Mouse (Mus musculus): Measurements from ENCODE around the gene Gpc5. TPM values are rescaled to one million over a fixed set of nuclear protein-coding genes. Genes with fewer than 3 reads are reported as not detected.

Gene Gpc5
- polyA plus RNA-seq, 1 experiment = not detected

GRCm38 (mm10) chr14:115580466-115581255 is 488.6 kb downstream of the Gpc5 start:
- Histone ChIP-seq H3K27ac (ENCODE audit: insufficient read depth, low read length) (no peak overlapping the region), H3K4me3 (ENCODE audit: insufficient read depth, low read length) (no peak overlapping the region), H3K4me1 (ENCODE audit: control insufficient read depth, insufficient read depth, low read length) (no peaks in the 10 kb centered on the region)
- TF ChIP-seq CTCF (IDR thresholded peaks at IDR 0.05; ENCODE audit: borderline replicate concordance, insufficient read depth, low read length) (no peak), POLR2A (IDR thresholded peaks at IDR 0.05; ENCODE audit: low read depth, low read length) (no peak)

- Histone ChIP-seq H3K4me1 (ENCODE audit: control insufficient read depth, insufficient read depth, low read length) (no peaks in the 10 kb centered on the region), H3K4me3 (ENCODE audit: insufficient read depth, low read length) (no peak overlapping the region), H3K27ac (ENCODE audit: insufficient read depth, low read length) (no peak overlapping the region)
- TF ChIP-seq POLR2A (IDR thresholded peaks at IDR 0.05; ENCODE audit: low read depth, low read length) (no peak), CTCF (IDR thresholded peaks at IDR 0.05; ENCODE audit: borderline replicate concordance, insufficient read depth, low read length) (no peak)
These were observed 489.2 kb downstream of the Gpc5 start for GRCm38 (mm10) chr14:115581256-115581633.

GRCm38 (mm10) chr14:115600259-115601029 is 508.4 kb downstream of the Gpc5 start:
- Histone ChIP-seq H3K27ac (ENCODE audit: insufficient read depth, low read length) (no peak overlapping the region), H3K4me3 (ENCODE audit: insufficient read depth, low read length) (no peak overlapping the region), H3K4me1 (ENCODE audit: control insufficient read depth, insufficient read depth, low read length) (no peaks in the 10 kb centered on the region)
- TF ChIP-seq CTCF (IDR thresholded peaks at IDR 0.05; ENCODE audit: borderline replicate concordance, insufficient read depth, low read length) (no peak), POLR2A (IDR thresholded peaks at IDR 0.05; ENCODE audit: low read depth, low read length) (no peak)

- no peak overlapping the region for H3K27ac ChIP-seq (ENCODE audit: insufficient read depth, low read length)
- TF ChIP-seq CTCF (IDR thresholded peaks at IDR 0.05; ENCODE audit: borderline replicate concordance, insufficient read depth, low read length) = no peak
- TF ChIP-seq POLR2A (IDR thresholded peaks at IDR 0.05; ENCODE audit: low read depth, low read length) = no peak
- no peaks in the 10 kb centered on the region for H3K4me1 ChIP-seq (ENCODE audit: control insufficient read depth, insufficient read depth, low read length)
- no peak overlapping the region for H3K4me3 ChIP-seq (ENCODE audit: insufficient read depth, low read length)
These were observed 522.1 kb downstream of the Gpc5 start for GRCm38 (mm10) chr14:115614154-115614553.

GRCm38 (mm10) chr14:115616305-115616704 is 524.3 kb downstream of the Gpc5 start:
- H3K27ac ChIP-seq (ENCODE audit: insufficient read depth, low read length) = no peak overlapping the region
- no peaks in the 10 kb centered on the region for H3K4me1 ChIP-seq (ENCODE audit: control insufficient read depth, insufficient read depth, low read length)
- TF ChIP-seq CTCF (IDR thresholded peaks at IDR 0.05; ENCODE audit: borderline replicate concordance, insufficient read depth, low read length) (no peak), POLR2A (IDR thresholded peaks at IDR 0.05; ENCODE audit: low read depth, low read length) (no peak)
- no peak overlapping the region for H3K4me3 ChIP-seq (ENCODE audit: insufficient read depth, low read length)

GRCm38 (mm10) chr14:115616846-115617245 is 524.8 kb downstream of the Gpc5 start:
- no peak overlapping the region for H3K27ac ChIP-seq (ENCODE audit: insufficient read depth, low read length)
- TF ChIP-seq CTCF (IDR thresholded peaks at IDR 0.05; ENCODE audit: borderline replicate concordance, insufficient read depth, low read length) (no peak), POLR2A (IDR thresholded peaks at IDR 0.05; ENCODE audit: low read depth, low read length) (no peak)
- no peak overlapping the region for H3K4me3 ChIP-seq (ENCODE audit: insufficient read depth, low read length)

GRCm38 (mm10) chr14:115620473-115620872 is 528.5 kb downstream of the Gpc5 start:
- TF ChIP-seq POLR2A (IDR thresholded peaks at IDR 0.05; ENCODE audit: low read depth, low read length) = no peak
- Histone ChIP-seq H3K4me3 (ENCODE audit: insufficient read depth, low read length) (no peak overlapping the region), H3K27ac (ENCODE audit: insufficient read depth, low read length) (no peak overlapping the region), H3K4me1 (ENCODE audit: control insufficient read depth, insufficient read depth, low read length) (no peaks in the 10 kb centered on the region)

More at GRCm38 (mm10) chr14:115616846-115617245, 524.8 kb downstream of the Gpc5 start:
- no peaks in the 10 kb centered on the region for H3K4me1 ChIP-seq (ENCODE audit: control insufficient read depth, insufficient read depth, low read length)

- Histone ChIP-seq H3K4me1 (ENCODE audit: control insufficient read depth, insufficient read depth, low read length) (no peaks in the 10 kb centered on the region), H3K4me3 (ENCODE audit: insufficient read depth, low read length) (no peak overlapping the region), H3K27ac (ENCODE audit: insufficient read depth, low read length) (no peak overlapping the region)
- no peak for TF ChIP-seq CTCF (IDR thresholded peaks at IDR 0.05; ENCODE audit: borderline replicate concordance, insufficient read depth, low read length)
These were observed 539.3 kb downstream of the Gpc5 start for GRCm38 (mm10) chr14:115631160-115631898.

- Histone ChIP-seq H3K4me1 (ENCODE audit: control insufficient read depth, insufficient read depth, low read length) (no peaks in the 10 kb centered on the region), H3K4me3 (ENCODE audit: insufficient read depth, low read length) (no peak overlapping the region), H3K27ac (ENCODE audit: insufficient read depth, low read length) (no peak overlapping the region)
- TF ChIP-seq CTCF (IDR thresholded peaks at IDR 0.05; ENCODE audit: borderline replicate concordance, insufficient read depth, low read length) (no peak), POLR2A (IDR thresholded peaks at IDR 0.05; ENCODE audit: low read depth, low read length) (no peak)
These were observed 541.3 kb downstream of the Gpc5 start for GRCm38 (mm10) chr14:115633311-115633710.

All from embryonic fibroblast, embryonic 13.5 days (primary cell).